Mouse (Mus musculus): ENCODE data around the gene Pnrc2.

Gene Pnrc2

GRCm38 (mm10) chr4:135824254-135824653 lies 49.4 kb downstream of the Pnrc2 start:
- in situ Hi-C loops (cut with MboI, MseI), result no loop called here

- in situ Hi-C loops (cut with MboI, MseI), result no loop called here
Measured at GRCm38 (mm10) chr4:135823298-135823697, 50.4 kb downstream of the Pnrc2 start.

- in situ Hi-C loops (cut with MboI, MseI), result no loop called here
Measured at GRCm38 (mm10) chr4:135821772-135822171, 51.9 kb downstream of the Pnrc2 start.

Measured in T-helper 1 cell (primary cell).